Mouse (Mus musculus): Measurements from ENCODE around the gene Hoxc5. TPM values are rescaled to one million over a fixed set of nuclear protein-coding genes. Genes with fewer than 3 reads are reported as not detected.

The Hoxc5 gene
- polyA plus RNA-seq, 1 experiment: not detected

GRCm38 (mm10) chr15:103001370-103001769, 34.1 kb downstream of the Hoxc5 start:
- H3K4me3 ChIP-seq (ENCODE audit: low read depth, low read length): no peak overlapping the region
- TF ChIP-seq EP300 (IDR thresholded peaks at IDR 0.05; ENCODE audit: insufficient read depth, low read depth, low read length) (no peak), POLR2A (IDR thresholded peaks at IDR 0.05; ENCODE audit: insufficient read depth, low read length) (no peak), CTCF (IDR thresholded peaks at IDR 0.05; ENCODE audit: low read depth, low read length) (no peak)
- no peaks in the 10 kb centered on the region for H3K9me3 ChIP-seq (replicated peaks; ENCODE audit: control insufficient read depth, insufficient read depth, low read length, poor library complexity, severe bottlenecking)
- no peak overlapping the region for H3K9ac ChIP-seq (ENCODE audit: low read depth, poor library complexity, severe bottlenecking)
- no peak overlapping the region for H3K27ac ChIP-seq (ENCODE audit: insufficient read depth, low read length)
- peaks cover 57% of the 10 kb centered on the region for H3K27me3 ChIP-seq (ENCODE audit: control insufficient read depth, insufficient read depth, low read length, poor library complexity, severe bottlenecking)
- H3K4me1 ChIP-seq (ENCODE audit: control insufficient read depth, insufficient read depth, low read length): no peaks in the 10 kb centered on the region
- H3K36me3 ChIP-seq (ENCODE audit: control insufficient read depth, insufficient read depth, low read length, poor library complexity, severe bottlenecking): no peaks in the 10 kb centered on the region

GRCm38 (mm10) chr15:103002156-103002555, 34.9 kb downstream of the Hoxc5 start:
- peaks cover 54% of the 10 kb centered on the region for H3K27me3 ChIP-seq (ENCODE audit: control insufficient read depth, insufficient read depth, low read length, poor library complexity, severe bottlenecking)
- H3K4me3 ChIP-seq (ENCODE audit: low read depth, low read length): no peak overlapping the region
- no peaks in the 10 kb centered on the region for H3K36me3 ChIP-seq (ENCODE audit: control insufficient read depth, insufficient read depth, low read length, poor library complexity, severe bottlenecking)
- H3K4me1 ChIP-seq (ENCODE audit: control insufficient read depth, insufficient read depth, low read length): no peaks in the 10 kb centered on the region
- TF ChIP-seq CTCF (IDR thresholded peaks at IDR 0.05; ENCODE audit: low read depth, low read length) (no peak), EP300 (IDR thresholded peaks at IDR 0.05; ENCODE audit: insufficient read depth, low read depth, low read length) (no peak), POLR2A (IDR thresholded peaks at IDR 0.05; ENCODE audit: insufficient read depth, low read length) (no peak)
- no peaks in the 10 kb centered on the region for H3K9me3 ChIP-seq (replicated peaks; ENCODE audit: control insufficient read depth, insufficient read depth, low read length, poor library complexity, severe bottlenecking)
- no peak overlapping the region for H3K9ac ChIP-seq (ENCODE audit: low read depth, poor library complexity, severe bottlenecking)
- no peak overlapping the region for H3K27ac ChIP-seq (ENCODE audit: insufficient read depth, low read length)

- Histone ChIP-seq H3K9ac (ENCODE audit: low read depth, poor library complexity, severe bottlenecking) (no peak overlapping the region), H3K27ac (ENCODE audit: insufficient read depth, low read length) (no peak overlapping the region), H3K36me3 (ENCODE audit: control insufficient read depth, insufficient read depth, low read length, poor library complexity, severe bottlenecking) (no peaks in the 10 kb centered on the region), H3K4me3 (ENCODE audit: low read depth, low read length) (no peak overlapping the region), H3K9me3 (replicated peaks; ENCODE audit: control insufficient read depth, insufficient read depth, low read length, poor library complexity, severe bottlenecking) (no peaks in the 10 kb centered on the region), H3K27me3 (ENCODE audit: control insufficient read depth, insufficient read depth, low read length, poor library complexity, severe bottlenecking) (peaks cover 48% of the 10 kb centered on the region), H3K4me1 (ENCODE audit: control insufficient read depth, insufficient read depth, low read length) (no peaks in the 10 kb centered on the region)
- no peak for TF ChIP-seq POLR2A (IDR thresholded peaks at IDR 0.05; ENCODE audit: insufficient read depth, low read length)
- TF ChIP-seq CTCF (IDR thresholded peaks at IDR 0.05; ENCODE audit: low read depth, low read length): no peak
- no peak for TF ChIP-seq EP300 (IDR thresholded peaks at IDR 0.05; ENCODE audit: insufficient read depth, low read depth, low read length)
Observed at GRCm38 (mm10) chr15:103002821-103003448, 35.7 kb downstream of the Hoxc5 start.

GRCm38 (mm10) chr15:103005308-103005707, 38.1 kb downstream of the Hoxc5 start:
- Histone ChIP-seq H3K27me3 (ENCODE audit: control insufficient read depth, insufficient read depth, low read length, poor library complexity, severe bottlenecking) (peaks cover 52% of the 10 kb centered on the region), H3K4me1 (ENCODE audit: control insufficient read depth, insufficient read depth, low read length) (no peaks in the 10 kb centered on the region), H3K4me3 (ENCODE audit: low read depth, low read length) (no peak overlapping the region), H3K36me3 (ENCODE audit: control insufficient read depth, insufficient read depth, low read length, poor library complexity, severe bottlenecking) (no peaks in the 10 kb centered on the region), H3K9ac (ENCODE audit: low read depth, poor library complexity, severe bottlenecking) (no peak overlapping the region), H3K9me3 (replicated peaks; ENCODE audit: control insufficient read depth, insufficient read depth, low read length, poor library complexity, severe bottlenecking) (no peaks in the 10 kb centered on the region), H3K27ac (ENCODE audit: insufficient read depth, low read length) (no peak overlapping the region)
- TF ChIP-seq EP300 (IDR thresholded peaks at IDR 0.05; ENCODE audit: insufficient read depth, low read depth, low read length) (no peak), POLR2A (IDR thresholded peaks at IDR 0.05; ENCODE audit: insufficient read depth, low read length) (no peak), CTCF (IDR thresholded peaks at IDR 0.05; ENCODE audit: low read depth, low read length) (no peak)

GRCm38 (mm10) chr15:103005797-103006196, 38.6 kb downstream of the Hoxc5 start:
- Histone ChIP-seq H3K27ac (ENCODE audit: insufficient read depth, low read length) (no peak overlapping the region), H3K36me3 (ENCODE audit: control insufficient read depth, insufficient read depth, low read length, poor library complexity, severe bottlenecking) (no peaks in the 10 kb centered on the region), H3K27me3 (ENCODE audit: control insufficient read depth, insufficient read depth, low read length, poor library complexity, severe bottlenecking) (peaks cover 55% of the 10 kb centered on the region), H3K9ac (ENCODE audit: low read depth, poor library complexity, severe bottlenecking) (no peak overlapping the region), H3K4me3 (ENCODE audit: low read depth, low read length) (no peak overlapping the region), H3K9me3 (replicated peaks; ENCODE audit: control insufficient read depth, insufficient read depth, low read length, poor library complexity, severe bottlenecking) (no peaks in the 10 kb centered on the region), H3K4me1 (ENCODE audit: control insufficient read depth, insufficient read depth, low read length) (peaks cover 5% of the 10 kb centered on the region)
- TF ChIP-seq POLR2A (IDR thresholded peaks at IDR 0.05; ENCODE audit: insufficient read depth, low read length): no peak

- no peak overlapping the region for H3K27ac ChIP-seq (ENCODE audit: insufficient read depth, low read length)
Observed at GRCm38 (mm10) chr15:103006326-103006725, 39.1 kb downstream of the Hoxc5 start.

More at GRCm38 (mm10) chr15:103006326-103006725, 39.1 kb downstream of the Hoxc5 start:
- Histone ChIP-seq H3K36me3 (ENCODE audit: control insufficient read depth, insufficient read depth, low read length, poor library complexity, severe bottlenecking) (no peaks in the 10 kb centered on the region), H3K9ac (ENCODE audit: low read depth, poor library complexity, severe bottlenecking) (no peak overlapping the region), H3K27me3 (ENCODE audit: control insufficient read depth, insufficient read depth, low read length, poor library complexity, severe bottlenecking) (peaks cover 57% of the 10 kb centered on the region), H3K4me1 (ENCODE audit: control insufficient read depth, insufficient read depth, low read length) (peaks cover 8% of the 10 kb centered on the region), H3K9me3 (replicated peaks; ENCODE audit: control insufficient read depth, insufficient read depth, low read length, poor library complexity, severe bottlenecking) (no peaks in the 10 kb centered on the region), H3K4me3 (ENCODE audit: low read depth, low read length) (no peak overlapping the region)
- TF ChIP-seq POLR2A (IDR thresholded peaks at IDR 0.05; ENCODE audit: insufficient read depth, low read length) (no peak), CTCF (IDR thresholded peaks at IDR 0.05; ENCODE audit: low read depth, low read length) (no peak), EP300 (IDR thresholded peaks at IDR 0.05; ENCODE audit: insufficient read depth, low read depth, low read length) (no peak)

Measured in ES-Bruce4 (cell line).